Comparison of ENCODE assay signal across 24 mouse cellular contexts in the genomic region with DNA sequence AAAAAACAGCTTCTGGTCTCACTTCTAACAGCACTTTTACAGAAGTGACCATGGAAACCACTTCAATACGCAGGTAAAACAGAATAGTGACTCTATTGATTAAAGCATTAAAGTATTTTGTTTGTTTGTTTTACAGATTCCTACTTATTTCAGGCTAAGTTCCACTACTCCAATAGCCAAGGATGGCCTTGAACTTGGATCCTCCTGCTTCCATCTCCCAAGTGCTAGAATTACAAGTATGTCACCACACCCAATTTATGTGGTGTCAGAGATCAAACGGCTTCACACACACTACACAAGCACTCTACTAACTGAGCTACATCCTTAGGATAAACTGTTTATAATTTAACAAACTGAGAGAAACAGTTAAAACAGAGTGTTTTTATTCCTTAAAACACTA.
"Had no signal": no experiment of that assay in that cellular context is flagged by ENCODE, and none has a peak within 500 bp of the region (broad histone marks: within the 10 kb centered on the region; RNA-seq: fewer than 3 reads in every experiment).

No protein-coding gene starts in this region.

- H3K9ac ChIP-seq: heart, embryonic 12.5 days; hindbrain, embryonic 12.5 days; intestine, embryonic 15.5 days; limb, embryonic 12.5 days had no signal

- H3K36me3 ChIP-seq: intestine, embryonic 15.5 days had no signal

- H3K4me2 ChIP-seq: hindbrain, embryonic 12.5 days; intestine, embryonic 15.5 days had no signal

- H3K27ac ChIP-seq: heart, embryonic 10.5 days; hindbrain, embryonic 10.5 days; hindbrain, embryonic 12.5 days; hindbrain, embryonic 14.5 days; intestine, embryonic 15.5 days; layer of hippocampus, adult 2 months; left cerebral cortex, adult 2 months; limb, embryonic 10.5 days; limb, embryonic 12.5 days had no signal

- H3K4me3 ChIP-seq: heart, embryonic 10.5 days; heart, embryonic 12.5 days; hindbrain, embryonic 10.5 days; hindbrain, embryonic 12.5 days; intestine, embryonic 15.5 days; layer of hippocampus, adult 2 months; left cerebral cortex, adult 2 months; limb, embryonic 10.5 days; limb, embryonic 12.5 days had no signal

- DNase-seq: gastrocnemius, adult 2 months; gastrocnemius, postnatal 10 days; gastrocnemius, postnatal 25 days; heart, adult 18-20 months; heart, postnatal 10 days; heart, postnatal 4 days; kidney, adult 18-20 months; kidney, adult 8-10 months; kidney, postnatal 10 days; kidney, postnatal 25 days; kidney, postnatal 4 days had no signal

- H3K9me3 ChIP-seq: heart, embryonic 10.5 days; heart, embryonic 12.5 days; hindbrain, embryonic 10.5 days; hindbrain, embryonic 12.5 days; intestine, embryonic 15.5 days; limb, embryonic 10.5 days; limb, embryonic 12.5 days had no signal

- H3K27me3 ChIP-seq: heart, embryonic 12.5 days; hindbrain, embryonic 12.5 days; intestine, embryonic 15.5 days had no signal

- ATAC-seq: hindbrain, embryonic 16.5 days; inflammation-experienced regulatory T-cells, adult 6 months; intestine, postnatal 0 days had no signal
